Comparison of ENCODE assay signal across 25 mouse cellular contexts in genomic region chr1:134796076-134796475, GRCm38 (mm10).
DNase-seq lines count a peak whose midpoint lies in the region; ATAC-seq lines count a peak whose summit lies in the region.
"Had no signal": no experiment of that assay in that cellular context is flagged by ENCODE, and none has a peak within 500 bp of the region (broad histone marks: within the 10 kb centered on the region; RNA-seq: fewer than 3 reads in every experiment).

No protein-coding gene starts in this region.

- peak; percentile 22 to 31 for DNase-seq in cerebellum, postnatal 10 days
- DNase-seq in cerebellum, postnatal 25 days: no peak
- DNase-seq in heart, adult 11 months: peak; percentile 14
- DNase-seq in lung, adult 18-20 months: no peak
- no peak for DNase-seq in spleen, postnatal 36 days (ENCODE audit: low spot score in 2 of 2)
- DNase-seq: adrenal gland, postnatal 25 days; cerebellum, adult 11 months; cerebellum, adult 9-11 months; gastrocnemius, postnatal 10 days; heart, adult 18-20 months; heart, postnatal 14 days; kidney, adult 8-10 months; kidney, postnatal 14 days; layer of hippocampus, postnatal 36 days; liver, postnatal 0 days had no signal

- 0 out of 2 replicates have a peak, but pooled peaks cover 3% of the 10 kb centered on the region for H3K4me1 ChIP-seq in heart, embryonic 11.5 days (ENCODE audit: control insufficient read depth, insufficient read depth, low read length)
- peaks cover 12% of the 10 kb centered on the region for H3K4me1 ChIP-seq in lung, embryonic 15.5 days
- peaks cover 3% of the 10 kb centered on the region; the same call in 1 of the 2 replicates for H3K4me1 ChIP-seq in stomach, embryonic 15.5 days
- H3K4me1 ChIP-seq: hindbrain, embryonic 12.5 days had no signal

- H3K27me3 ChIP-seq in heart, embryonic 11.5 days (ENCODE audit: control insufficient read depth, insufficient read depth, low read length): no peaks in the 10 kb centered on the region
- no peaks in the 10 kb centered on the region for H3K27me3 ChIP-seq in lung, embryonic 15.5 days
- no peaks in the 10 kb centered on the region for H3K27me3 ChIP-seq in stomach, embryonic 15.5 days (replicated peaks)
- H3K27me3 ChIP-seq: embryonic facial prominence, embryonic 12.5 days; heart, embryonic 13.5 days; hindbrain, embryonic 12.5 days; limb, embryonic 12.5 days had no signal

- H3K4me2 ChIP-seq in heart, embryonic 11.5 days: no peak overlapping the region
- no peak overlapping the region for H3K4me2 ChIP-seq in lung, embryonic 15.5 days
- H3K4me2 ChIP-seq in stomach, embryonic 15.5 days: no peak overlapping the region
- H3K4me2 ChIP-seq: embryonic facial prominence, embryonic 12.5 days; heart, embryonic 13.5 days; hindbrain, embryonic 12.5 days; limb, embryonic 12.5 days; liver, embryonic 11.5 days had no signal

- ATAC-seq in heart, embryonic 11.5 days (replicated peaks; ENCODE audit: insufficient number of reproducible peaks, low FRiP score, low TSS enrichment): no peak
- ATAC-seq in lung, embryonic 15.5 days (ENCODE audit: borderline replicate concordance, extremely low read depth, low FRiP score, low TSS enrichment): peak; percentile 35; the same call in 1 of the 2 replicates
- peak; percentile 4; the same call in 1 of the 2 replicates for ATAC-seq in stomach, embryonic 15.5 days (ENCODE audit: insufficient read depth, low FRiP score, low read depth)
- ATAC-seq: activated CD4-positive, CD25-positive, alpha-beta regulatory T cell, adult 4 months; liver, postnatal 0 days had no signal

- H3K9me3 ChIP-seq in heart, embryonic 11.5 days (replicated peaks; ENCODE audit: control insufficient read depth, low read length): no peaks in the 10 kb centered on the region
- no peaks in the 10 kb centered on the region for H3K9me3 ChIP-seq in lung, embryonic 15.5 days
- no peaks in the 10 kb centered on the region for H3K9me3 ChIP-seq in stomach, embryonic 15.5 days
- H3K9me3 ChIP-seq: embryonic facial prominence, embryonic 12.5 days; heart, embryonic 13.5 days; hindbrain, embryonic 12.5 days; limb, embryonic 12.5 days had no signal

- H3K9ac ChIP-seq in heart, embryonic 11.5 days (ENCODE audit: low read depth, low read length): no peak overlapping the region
- H3K9ac ChIP-seq in lung, embryonic 15.5 days: no peak overlapping the region
- no peak overlapping the region for H3K9ac ChIP-seq in stomach, embryonic 15.5 days
- H3K9ac ChIP-seq: embryonic facial prominence, embryonic 12.5 days; heart, embryonic 13.5 days; hindbrain, embryonic 12.5 days; limb, embryonic 12.5 days; liver, postnatal 0 days had no signal

- H3K4me3 ChIP-seq in heart, embryonic 11.5 days (ENCODE audit: low read depth, low read length): no peak overlapping the region
- no peak overlapping the region for H3K4me3 ChIP-seq in lung, embryonic 15.5 days
- no peak overlapping the region for H3K4me3 ChIP-seq in stomach, embryonic 15.5 days (replicated peaks)
- H3K4me3 ChIP-seq: embryonic facial prominence, embryonic 12.5 days; heart, embryonic 13.5 days; hindbrain, embryonic 12.5 days; limb, embryonic 12.5 days had no signal

- no peak overlapping the region for H3K27ac ChIP-seq in heart, embryonic 11.5 days (ENCODE audit: low read depth, low read length)
- no peak overlapping the region for H3K27ac ChIP-seq in lung, embryonic 15.5 days
- no peak overlapping the region for H3K27ac ChIP-seq in stomach, embryonic 15.5 days
- H3K27ac ChIP-seq: embryonic facial prominence, embryonic 12.5 days; heart, embryonic 13.5 days; hindbrain, embryonic 12.5 days; limb, embryonic 12.5 days; macrophage had no signal

- H3K36me3 ChIP-seq in heart, embryonic 11.5 days (ENCODE audit: control insufficient read depth, insufficient read depth, low read length): peaks cover 3% of the 10 kb centered on the region; the same call in 1 of the 2 replicates
- 0 out of 2 replicates have a peak, but pooled peaks cover 5% of the 10 kb centered on the region for H3K36me3 ChIP-seq in lung, embryonic 15.5 days
- H3K36me3 ChIP-seq in stomach, embryonic 15.5 days: no peaks in the 10 kb centered on the region

- 74% methylated on average over 1 of the region's 1 CpGs for WGBS in heart, embryonic 11.5 days (ENCODE audit: insufficient replicate concordance)
- WGBS in lung, embryonic 15.5 days: 77% methylated on average over 1 of the region's 1 CpGs
- WGBS in stomach, embryonic 15.5 days: 84% methylated on average over 1 of the region's 1 CpGs

Comparison
In these comparisons a context has a peak if more than half of its experiments do, and no peak if none do; other contexts are left out.
1. DNase-seq: peak in cerebellum, postnatal 10 days (2 of 2) and heart, adult 11 months (single experiment); none in cerebellum, postnatal 25 days (0 of 2), lung, adult 18-20 months (0 of 2) and spleen, postnatal 36 days (0 of 2).